Mouse (Mus musculus): ENCODE measurements around the gene Snf8.

The Snf8 gene

DNA sequence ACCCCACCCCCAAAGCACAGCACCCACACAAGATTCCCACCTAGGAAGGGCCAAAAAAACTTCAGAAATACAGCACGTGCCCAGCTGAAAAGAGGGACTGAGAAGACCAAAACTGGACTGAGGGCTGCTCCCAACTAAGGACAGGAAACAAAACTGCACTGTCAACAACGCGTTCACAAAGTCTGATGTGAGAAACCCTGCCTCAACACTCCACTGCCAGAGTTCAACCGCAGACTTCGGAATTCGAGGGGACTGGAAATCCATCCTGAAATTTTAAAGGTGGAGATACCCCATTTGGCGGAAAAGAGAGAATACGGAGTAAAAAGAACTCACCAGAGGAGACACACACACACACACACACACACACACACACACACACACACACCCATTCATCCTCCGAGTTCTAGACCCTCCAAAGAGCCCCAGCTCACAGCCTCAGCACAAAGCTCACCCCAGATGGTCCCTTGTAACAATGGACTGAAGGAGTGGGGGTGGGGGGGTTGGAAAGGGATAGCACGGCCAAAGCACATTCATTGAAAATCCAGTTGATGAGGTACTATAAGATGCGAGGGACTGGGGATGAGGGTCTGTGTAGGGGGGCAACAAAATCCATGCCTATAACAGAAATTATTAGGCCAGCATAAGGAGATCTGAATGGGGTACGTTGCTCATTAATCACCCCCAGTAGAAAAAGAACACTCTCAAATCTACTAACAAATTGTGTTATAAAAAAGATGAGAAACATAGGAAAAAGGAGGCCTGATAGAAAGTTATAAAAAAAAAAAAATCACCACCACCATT lies 31.4 kb upstream of the Snf8 start:
- TF ChIP-seq CTCF (conservative IDR thresholded peaks at IDR 0.05; ENCODE audit: low read length) (no peak), POU5F1 (IDR thresholded peaks at IDR 0.05; ENCODE audit: borderline replicate concordance, low read length) (no peak), NANOG (IDR thresholded peaks at IDR 0.05; ENCODE audit: borderline replicate concordance, low read length) (no peak)
- H3K4me1 ChIP-seq (replicated peaks; ENCODE audit: low read depth, low read length) = peaks cover 54% of the 10 kb centered on the region
- H3K36me3 ChIP-seq (ENCODE audit: insufficient read depth, low read length) = peaks cover 55% of the 10 kb centered on the region
- H3K27me3 ChIP-seq (ENCODE audit: insufficient read depth, low read length) = no peaks in the 10 kb centered on the region
- H3K4me3 ChIP-seq (replicated peaks; ENCODE audit: low read length) = peak overlapping the region; percentile 92
- H3K9me3 ChIP-seq (ENCODE audit: low read length) = no peaks in the 10 kb centered on the region

DNA sequence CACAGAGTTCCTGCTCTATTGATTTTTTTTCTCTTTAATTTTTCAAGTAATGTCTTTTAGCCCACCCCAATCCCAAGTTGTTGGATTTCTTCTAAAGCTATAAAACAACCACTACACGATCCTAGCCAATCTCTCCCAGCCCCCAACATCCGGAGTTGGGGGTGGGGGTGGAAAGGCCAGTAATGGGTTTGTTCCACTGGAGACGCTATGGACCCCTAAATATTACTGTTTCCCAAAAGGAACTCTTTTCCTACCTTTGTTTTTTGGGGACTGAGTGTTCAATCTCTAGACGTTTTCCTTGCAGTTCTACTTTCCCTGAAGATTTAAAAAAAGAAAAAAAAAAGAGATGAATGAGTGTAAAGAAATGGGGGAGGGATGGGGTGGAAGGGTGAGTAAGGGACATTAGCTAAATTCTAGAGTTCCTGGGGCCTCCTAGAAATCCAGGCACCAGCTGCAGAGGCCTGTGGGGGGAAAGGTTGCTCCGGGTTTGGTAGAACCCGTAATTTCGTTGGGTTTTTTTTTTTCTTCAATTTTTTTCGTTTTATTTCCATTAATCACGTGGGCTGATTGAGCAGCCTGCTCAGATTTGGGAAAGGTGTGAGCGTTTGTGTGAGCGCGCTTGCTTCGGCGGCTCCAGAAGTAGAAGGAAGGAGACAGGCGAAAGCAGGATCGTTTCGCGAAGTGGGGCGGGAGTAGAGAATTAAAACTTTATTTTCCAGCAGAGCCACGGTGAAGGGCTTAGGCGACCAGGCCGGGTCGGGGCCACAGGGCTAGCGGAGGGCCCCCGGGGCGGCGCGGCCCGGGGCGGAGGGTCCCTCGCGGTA lies 30.5 kb upstream of the Snf8 start:
- H3K9me3 ChIP-seq (ENCODE audit: low read length) = no peaks in the 10 kb centered on the region
- TF ChIP-seq CTCF (conservative IDR thresholded peaks at IDR 0.05; ENCODE audit: low read length) (no peak), POU5F1 (IDR thresholded peaks at IDR 0.05; ENCODE audit: borderline replicate concordance, low read length) (no peak), NANOG (IDR thresholded peaks at IDR 0.05; ENCODE audit: borderline replicate concordance, low read length) (no peak)
- H3K36me3 ChIP-seq (ENCODE audit: insufficient read depth, low read length) = peaks cover 47% of the 10 kb centered on the region
- peaks cover 53% of the 10 kb centered on the region for H3K4me1 ChIP-seq (replicated peaks; ENCODE audit: low read depth, low read length)
- peak overlapping the region; percentile 92 for H3K4me3 ChIP-seq (replicated peaks; ENCODE audit: low read length)
- H3K27me3 ChIP-seq (ENCODE audit: insufficient read depth, low read length) = no peaks in the 10 kb centered on the region

DNA sequence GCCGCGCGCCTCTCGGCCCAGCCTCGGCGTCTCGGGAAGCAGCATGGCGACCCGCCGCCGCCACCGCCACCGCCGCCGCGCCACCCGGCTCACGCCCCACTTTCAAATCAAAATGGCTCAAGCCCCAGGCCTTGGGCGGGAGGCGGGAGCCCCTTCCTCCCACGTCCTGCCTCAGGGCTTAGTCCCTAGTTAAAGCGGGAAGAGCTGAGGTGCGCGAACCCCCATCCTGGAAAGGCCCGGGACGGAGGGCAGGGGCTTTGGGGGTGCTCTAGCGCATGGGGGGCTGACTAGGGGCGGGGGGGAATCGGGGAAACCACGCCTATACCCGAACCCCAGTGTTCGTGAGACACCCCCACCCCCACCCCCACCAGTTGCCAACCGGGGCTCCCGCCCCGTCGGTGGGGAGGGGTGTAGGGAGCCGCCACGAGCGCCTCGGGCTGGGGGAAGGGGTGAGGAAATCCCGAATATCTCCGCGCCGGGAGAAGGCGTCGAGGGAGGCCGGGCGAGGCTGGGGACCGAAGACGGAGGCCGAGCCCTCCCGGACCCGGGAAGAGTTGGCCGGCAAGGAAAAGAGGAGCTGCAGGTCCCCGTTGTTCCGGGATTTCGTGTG lies 29.8 kb upstream of the Snf8 start:
- TF ChIP-seq POU5F1 (IDR thresholded peaks at IDR 0.05; ENCODE audit: borderline replicate concordance, low read length) (no peak), NANOG (IDR thresholded peaks at IDR 0.05; ENCODE audit: borderline replicate concordance, low read length) (no peak), CTCF (conservative IDR thresholded peaks at IDR 0.05; ENCODE audit: low read length) (no peak)
- Histone ChIP-seq H3K9me3 (ENCODE audit: low read length) (no peaks in the 10 kb centered on the region), H3K36me3 (ENCODE audit: insufficient read depth, low read length) (peaks cover 40% of the 10 kb centered on the region), H3K4me1 (replicated peaks; ENCODE audit: low read depth, low read length) (peaks cover 53% of the 10 kb centered on the region), H3K4me3 (replicated peaks; ENCODE audit: low read length) (peak overlapping the region; percentile 92), H3K27me3 (ENCODE audit: insufficient read depth, low read length) (no peaks in the 10 kb centered on the region)

DNA sequence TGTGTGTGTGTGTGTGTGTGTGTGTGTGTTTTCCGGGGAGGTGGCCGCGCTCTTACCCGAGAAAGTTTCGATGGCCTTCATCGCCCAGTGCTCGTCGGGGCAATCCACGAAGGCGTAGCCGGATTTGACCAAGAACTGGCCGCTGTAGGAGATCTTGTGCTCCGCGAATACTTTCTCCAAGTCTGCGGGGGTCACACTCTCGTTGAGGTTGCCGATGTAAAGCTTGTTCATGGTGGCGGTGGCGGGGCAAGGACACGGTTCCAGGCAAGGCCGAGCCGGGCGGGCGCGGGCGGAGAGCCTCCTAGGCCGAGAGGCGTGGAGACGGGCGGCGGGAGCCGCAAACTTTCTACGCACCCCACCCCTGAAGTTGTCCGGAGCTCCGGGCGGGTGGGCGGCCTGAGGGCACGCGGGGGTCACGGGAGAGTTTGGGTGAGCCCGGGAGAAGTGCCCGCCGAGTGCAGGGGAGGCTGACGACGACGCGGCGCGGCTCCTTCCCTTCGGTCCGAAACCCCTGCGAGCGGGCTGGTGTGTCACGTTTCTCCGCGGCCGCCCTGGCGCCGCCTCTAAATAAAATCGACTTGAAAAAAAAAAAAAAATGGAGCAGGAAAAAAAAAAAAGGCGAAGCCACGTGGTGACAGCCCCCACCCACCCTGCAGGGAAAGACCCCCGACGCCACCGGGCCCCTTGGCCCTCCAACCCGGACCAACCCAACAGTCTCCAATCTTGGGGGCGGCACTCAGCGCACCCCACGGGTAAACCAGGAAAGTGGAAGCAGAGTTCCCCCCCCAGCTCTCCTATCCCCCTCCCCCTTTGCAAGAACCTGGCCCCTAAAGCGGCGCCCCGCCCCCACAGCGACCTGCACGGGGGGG lies 29.0 kb upstream of the Snf8 start, which contains the start of gene Igf2bp1:
Igf2bp1 (minus strand) TSS at position 538 of the 869 bp plus-strand sequence.
- H3K4me1 ChIP-seq (replicated peaks; ENCODE audit: low read depth, low read length) = peaks cover 53% of the 10 kb centered on the region
- TF ChIP-seq CTCF (conservative IDR thresholded peaks at IDR 0.05; ENCODE audit: low read length) (no peak), NANOG (IDR thresholded peaks at IDR 0.05; ENCODE audit: borderline replicate concordance, low read length) (no peak), POU5F1 (IDR thresholded peaks at IDR 0.05; ENCODE audit: borderline replicate concordance, low read length) (no peak)
- H3K36me3 ChIP-seq (ENCODE audit: insufficient read depth, low read length) = peaks cover 32% of the 10 kb centered on the region
- no peaks in the 10 kb centered on the region for H3K27me3 ChIP-seq (ENCODE audit: insufficient read depth, low read length)
- peak within 1 kb of the TSS; percentile 92 for H3K4me3 ChIP-seq (replicated peaks; ENCODE audit: low read length)
- no peaks in the 10 kb centered on the region for H3K9me3 ChIP-seq (ENCODE audit: low read length)

DNA sequence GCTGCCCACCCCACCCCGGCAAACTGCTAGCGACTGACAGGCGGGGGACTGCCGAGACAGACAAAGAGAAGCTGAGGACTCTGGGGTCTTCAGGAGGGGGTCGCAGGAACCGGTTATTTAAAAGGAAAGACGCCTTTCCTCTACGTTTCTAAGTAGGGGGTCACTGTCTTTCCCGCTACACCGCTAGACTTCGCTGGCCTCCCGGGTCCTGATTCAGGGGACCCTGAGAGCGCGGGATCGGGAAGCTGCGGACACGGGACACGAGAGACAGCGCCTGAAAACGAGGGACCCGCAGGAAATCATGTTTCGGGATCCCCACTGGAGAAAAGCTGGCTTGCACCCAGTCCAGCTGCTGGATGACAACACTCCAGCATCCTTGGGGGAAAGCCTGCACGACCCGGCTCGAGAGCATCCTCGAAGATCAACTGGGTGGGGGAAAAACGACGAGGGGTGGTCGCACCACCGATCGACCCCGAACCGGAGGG lies 28.3 kb upstream of the Snf8 start:
- Histone ChIP-seq H3K4me3 (replicated peaks; ENCODE audit: low read length) (peak overlapping the region; percentile 92), H3K9me3 (ENCODE audit: low read length) (no peaks in the 10 kb centered on the region), H3K36me3 (ENCODE audit: insufficient read depth, low read length) (peaks cover 25% of the 10 kb centered on the region), H3K27me3 (ENCODE audit: insufficient read depth, low read length) (no peaks in the 10 kb centered on the region), H3K4me1 (replicated peaks; ENCODE audit: low read depth, low read length) (peaks cover 53% of the 10 kb centered on the region)
- TF ChIP-seq NANOG (IDR thresholded peaks at IDR 0.05; ENCODE audit: borderline replicate concordance, low read length) = no peak
- no peak for TF ChIP-seq CTCF (conservative IDR thresholded peaks at IDR 0.05; ENCODE audit: low read length)
- TF ChIP-seq POU5F1 (IDR thresholded peaks at IDR 0.05; ENCODE audit: borderline replicate concordance, low read length) = no peak

DNA sequence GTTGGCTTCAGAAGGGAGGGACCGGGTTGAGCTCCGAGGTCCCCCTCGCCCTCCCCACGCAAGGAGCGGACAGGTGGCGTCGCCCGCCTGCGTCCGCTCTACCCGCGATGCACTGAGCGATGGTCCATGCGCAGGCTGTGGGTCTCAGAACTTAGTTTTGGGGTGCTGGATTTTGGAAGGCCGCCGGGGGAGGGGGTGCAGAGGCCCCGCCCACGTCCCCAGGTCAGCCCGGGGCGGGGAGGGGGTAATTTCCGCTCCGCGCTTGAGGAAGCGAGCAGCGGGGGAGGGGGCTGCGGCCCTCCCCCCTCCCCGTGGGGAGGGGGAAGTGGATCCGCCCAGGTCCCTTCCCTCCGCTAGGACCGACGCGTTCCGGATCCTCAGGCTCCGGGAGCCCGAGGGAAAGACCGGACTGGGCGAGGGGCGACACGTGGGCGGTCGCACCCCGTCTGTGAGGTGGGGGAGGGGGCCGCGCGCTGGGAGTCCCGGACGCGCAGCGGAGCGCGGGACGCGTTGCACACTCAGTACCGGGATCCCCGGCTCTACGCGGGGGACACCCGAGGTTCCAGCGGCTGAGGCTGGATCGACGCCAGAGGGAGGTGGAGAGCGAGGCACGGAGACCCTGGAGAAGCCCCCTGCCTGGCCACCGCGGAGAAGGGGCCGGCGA lies 27.7 kb upstream of the Snf8 start:
- Histone ChIP-seq H3K9me3 (ENCODE audit: low read length) (no peaks in the 10 kb centered on the region), H3K36me3 (ENCODE audit: insufficient read depth, low read length) (peaks cover 19% of the 10 kb centered on the region), H3K27me3 (ENCODE audit: insufficient read depth, low read length) (no peaks in the 10 kb centered on the region), H3K4me1 (replicated peaks; ENCODE audit: low read depth, low read length) (peaks cover 52% of the 10 kb centered on the region), H3K4me3 (replicated peaks; ENCODE audit: low read length) (peak overlapping the region; percentile 92)
- no peak for TF ChIP-seq POU5F1 (IDR thresholded peaks at IDR 0.05; ENCODE audit: borderline replicate concordance, low read length)
- TF ChIP-seq CTCF (conservative IDR thresholded peaks at IDR 0.05; ENCODE audit: low read length) = no peak
- TF ChIP-seq NANOG (IDR thresholded peaks at IDR 0.05; ENCODE audit: borderline replicate concordance, low read length) = no peak

DNA sequence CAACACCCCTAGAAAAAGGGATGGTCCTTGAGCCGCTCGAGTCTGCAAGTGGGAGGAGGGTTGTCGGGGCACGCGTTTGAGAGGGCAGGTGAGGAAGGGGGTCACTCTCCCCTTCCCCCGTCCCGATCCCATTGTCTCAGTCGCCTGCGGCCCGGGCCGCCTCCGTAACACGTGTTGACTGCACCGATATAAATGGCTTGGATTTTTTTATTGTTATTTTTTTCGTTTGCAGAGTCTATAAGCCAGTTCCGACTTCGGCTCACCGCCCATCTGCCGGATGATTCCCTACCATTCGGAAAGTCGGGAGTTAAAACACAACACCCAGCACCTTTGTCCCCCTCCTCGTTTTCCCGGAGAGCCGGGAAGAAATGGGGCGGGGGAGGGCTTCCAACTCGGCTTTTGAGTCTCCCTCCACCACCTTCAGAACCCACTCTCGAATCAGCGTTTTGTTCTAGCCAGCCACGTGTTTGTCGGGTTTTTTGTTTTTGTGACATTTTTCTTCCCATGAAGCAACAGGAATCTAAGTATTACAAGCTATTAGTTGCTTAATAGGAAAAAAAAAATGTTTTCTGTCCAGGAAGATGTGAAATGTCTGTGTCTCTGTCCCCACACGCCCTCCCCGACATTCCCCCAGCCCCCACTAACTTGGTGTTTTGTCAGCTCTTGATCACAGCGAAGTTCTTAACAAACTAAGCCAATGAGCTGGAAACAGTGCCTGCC lies 27.0 kb upstream of the Snf8 start:
- H3K4me1 ChIP-seq (replicated peaks; ENCODE audit: low read depth, low read length) = peaks cover 51% of the 10 kb centered on the region
- TF ChIP-seq NANOG (IDR thresholded peaks at IDR 0.05; ENCODE audit: borderline replicate concordance, low read length) = no peak
- TF ChIP-seq CTCF (conservative IDR thresholded peaks at IDR 0.05; ENCODE audit: low read length) = no peak
- TF ChIP-seq POU5F1 (IDR thresholded peaks at IDR 0.05; ENCODE audit: borderline replicate concordance, low read length) = no peak
- H3K36me3 ChIP-seq (ENCODE audit: insufficient read depth, low read length) = peaks cover 12% of the 10 kb centered on the region
- H3K4me3 ChIP-seq (replicated peaks; ENCODE audit: low read length) = peak overlapping the region; percentile 92
- no peaks in the 10 kb centered on the region for H3K27me3 ChIP-seq (ENCODE audit: insufficient read depth, low read length)
- H3K9me3 ChIP-seq (ENCODE audit: low read length) = no peaks in the 10 kb centered on the region
